Mouse (Mus musculus) intestine, postnatal 0 days (tissue): ENCODE data around the gene Col20a1. TPM values are rescaled to one million over a fixed set of nuclear protein-coding genes. Genes with fewer than 3 reads are reported as not detected.

ENCODE experiments used
- ATAC-seq: fragments of 200-750 bp; cut with Nextera tagmentation; 2 replicates; pipeline ENCODE4 v1.8.0; 2017; ENCODE audit warnings: mild to moderate bottlenecking, moderate TSS enrichment, moderate library complexity
- H3K27ac ChIP-seq: fragments of 300-500 bp; sonication (generic); 2 replicates; pipeline ENCODE4 v1.5.1; 2014; ENCODE audit warnings: mild to moderate bottlenecking, low read depth, low read length, moderate library complexity
- H3K27me3 ChIP-seq: fragments of 300-500 bp; sonication (generic); replicated peaks from 2 replicates; pipeline ENCODE4 v1.6.1; 2014; ENCODE audit warnings: low read length, mixed read lengths; ENCODE audit not compliant: control insufficient read depth, insufficient read depth
- H3K36me3 ChIP-seq: fragments of 300-500 bp; sonication (generic); 2 replicates; pipeline ENCODE4 v1.6.1; 2014; ENCODE audit warnings: mild to moderate bottlenecking, moderate library complexity; ENCODE audit not compliant: control insufficient read depth, insufficient read depth
- H3K4me1 ChIP-seq: fragments of 300-500 bp; sonication (generic); replicated peaks from 2 replicates; pipeline ENCODE4 v1.6.1; 2014; ENCODE audit warnings: antibody characterized with exemption, low read length, mixed read lengths; ENCODE audit not compliant: control insufficient read depth, insufficient read depth
- H3K4me2 ChIP-seq: fragments of 300-500 bp; sonication (generic); replicated peaks from 2 replicates; pipeline ENCODE4 v1.6.1; 2014; ENCODE audit warnings: low read depth, mild to moderate bottlenecking, moderate library complexity
- H3K4me3 ChIP-seq: fragments of 300-500 bp; sonication (generic); 2 replicates; pipeline ENCODE4 v1.5.1; 2014; ENCODE audit warnings: low read depth, low read length
- H3K9ac ChIP-seq: fragments of 300-500 bp; sonication (generic); 2 replicates; pipeline ENCODE4 v1.6.1; 2014; ENCODE audit warnings: mild to moderate bottlenecking, low read depth, low read length
- H3K9me3 ChIP-seq: fragments of 300-500 bp; sonication (generic); 2 replicates; pipeline ENCODE4 v1.6.1; 2016; ENCODE audit warnings: mixed run types; ENCODE audit not compliant: control insufficient read depth
- CTCF ChIP-seq: sonication (generic); IDR thresholded peaks from 2 replicates; pipeline ENCODE4 v1.5.1; 2016; ENCODE audit warnings: low read depth, mild to moderate bottlenecking, control low read depth, antibody characterized with exemption, moderate library complexity
- WGBS: fragments of 180-500 bp; shearing (Covaris S2); extraction: QIAGEN DNeasy Blood & Tissue Kit; methylation state at CpG from one replicate; pipeline ENCODE4 v1.1.7; 2014; 5-methylcytosine and 5-hydroxymethylcytosine counted together
- polyA plus RNA-seq: library from polyadenylated mRNA; unstranded; fragments of >200 nt; fragmentation: Nextera tagmentation; extraction: Ambion mirVana; gene quantifications from 2 replicates; pipeline ENCODE4 v1.2.1, GENCODE M21; 2015

Col20a1 gene
- polyA plus RNA-seq, 1 experiment from 2014 or later = 0.80 TPM

DNA sequence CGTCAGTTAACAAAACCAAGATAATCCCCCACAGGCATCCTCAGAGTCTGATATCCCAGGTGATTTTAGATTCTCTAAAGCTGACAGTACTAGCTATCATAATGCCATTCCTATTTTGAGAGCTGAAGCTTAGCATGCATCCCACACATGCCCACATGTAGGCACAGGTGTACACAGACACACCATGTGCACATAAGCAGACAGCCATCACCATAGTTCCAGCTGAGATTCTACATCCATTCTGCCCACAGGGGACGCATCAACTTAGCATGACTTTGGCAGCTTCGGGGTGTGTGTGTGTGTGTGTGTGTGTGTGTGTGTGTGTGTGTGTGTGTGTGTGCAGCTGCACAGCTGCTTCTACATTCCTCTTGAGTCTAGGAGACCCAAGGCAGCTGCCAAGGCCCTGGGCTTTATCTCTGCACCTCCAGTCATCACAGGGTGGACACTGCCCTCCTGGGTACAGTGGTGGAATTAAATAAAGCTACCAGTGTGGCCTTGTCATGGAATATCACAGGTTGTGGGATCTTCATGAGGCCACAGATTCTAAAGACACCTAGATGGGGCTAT is 2.1 kb downstream of the Col20a1 start:
- Histone ChIP-seq H3K36me3 (no peaks in the 10 kb centered on the region), H3K4me3 (no peak overlapping the region), H3K4me2 (no peak overlapping the region), H3K9me3 (no peaks in the 10 kb centered on the region), H3K4me1 (no peaks in the 10 kb centered on the region), H3K27me3 (no peaks in the 10 kb centered on the region), H3K9ac (no peak overlapping the region), H3K27ac (no peak overlapping the region)
- 71% methylated on average over 3 of the region's 3 CpGs for WGBS
- no peak for ATAC-seq
- no peak; the same call in 1 of the 2 replicates for TF ChIP-seq CTCF

- Histone ChIP-seq H3K4me2 (no peak overlapping the region), H3K36me3 (no peaks in the 10 kb centered on the region), H3K4me1 (no peaks in the 10 kb centered on the region), H3K9ac (no peak overlapping the region), H3K4me3 (no peak overlapping the region), H3K27ac (no peak overlapping the region), H3K27me3 (no peaks in the 10 kb centered on the region), H3K9me3 (no peaks in the 10 kb centered on the region)
- ATAC-seq = no peak
- 63% methylated on average over 1 of the region's 1 CpGs for WGBS
- no peak for TF ChIP-seq CTCF
Observed at GRCm38 (mm10) chr2:180988948-180989347, 2.6 kb downstream of the Col20a1 start.

DNA sequence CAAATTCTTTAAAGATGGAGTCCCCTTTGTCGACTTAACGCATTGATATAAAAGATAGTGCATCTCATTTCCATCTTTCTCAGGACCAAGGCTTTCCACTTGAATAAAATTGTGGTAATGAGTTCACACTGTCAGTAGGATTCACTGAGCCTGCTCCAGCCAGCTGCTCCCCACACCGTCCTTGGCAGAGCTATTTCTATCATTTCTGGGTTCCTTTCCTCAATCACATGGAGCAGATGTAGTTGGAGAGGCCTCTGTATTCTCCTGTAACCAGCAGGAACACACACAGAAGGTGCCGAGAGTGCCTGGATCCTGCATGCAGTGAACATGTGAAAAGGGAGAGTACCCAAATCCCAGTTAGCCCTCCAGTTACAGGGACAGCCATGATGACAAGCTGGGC is 4.0 kb downstream of the Col20a1 start:
- Histone ChIP-seq H3K4me1 (no peaks in the 10 kb centered on the region), H3K27me3 (no peaks in the 10 kb centered on the region), H3K9me3 (no peaks in the 10 kb centered on the region), H3K36me3 (no peaks in the 10 kb centered on the region), H3K4me3 (no peak overlapping the region), H3K27ac (no peak overlapping the region), H3K4me2 (no peak overlapping the region), H3K9ac (no peak overlapping the region)
- ATAC-seq = no peak
- 73% methylated on average over 4 of the region's 4 CpGs for WGBS
- no peak for TF ChIP-seq CTCF

DNA sequence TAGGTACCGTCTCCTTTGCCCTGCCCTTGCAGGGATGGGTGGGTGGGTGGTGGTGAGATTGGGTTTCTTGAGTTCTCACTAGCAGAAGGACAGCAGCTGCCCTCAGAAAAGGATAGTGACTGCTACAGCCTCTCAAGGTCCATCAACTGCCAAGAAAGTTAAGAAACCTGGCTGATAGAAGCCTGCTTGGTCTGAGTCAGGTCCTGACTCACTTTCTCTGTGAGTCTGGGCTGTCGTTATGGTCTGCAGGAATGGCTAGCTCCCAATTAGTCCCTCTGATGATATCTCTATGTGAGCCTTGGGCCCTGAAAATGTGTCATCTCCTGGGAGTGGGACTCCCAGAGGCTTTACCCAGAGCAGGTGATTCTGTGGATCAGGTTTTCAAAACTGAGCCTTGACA is 8.0 kb downstream of the Col20a1 start:
- no peaks in the 10 kb centered on the region for H3K4me1 ChIP-seq
- no peak overlapping the region for H3K4me3 ChIP-seq
- H3K27me3 ChIP-seq = no peaks in the 10 kb centered on the region
- no peak for TF ChIP-seq CTCF
- ATAC-seq = no peak
- 70% methylated on average over 2 of the region's 2 CpGs for WGBS
- no peak overlapping the region for H3K9ac ChIP-seq
- no peaks in the 10 kb centered on the region for H3K9me3 ChIP-seq
- no peak overlapping the region for H3K27ac ChIP-seq
- no peak overlapping the region for H3K4me2 ChIP-seq
- no peaks in the 10 kb centered on the region for H3K36me3 ChIP-seq

GRCm38 (mm10) chr2:180995457-180995856 is 9.1 kb downstream of the Col20a1 start:
- Histone ChIP-seq H3K4me3 (no peak overlapping the region), H3K9me3 (no peaks in the 10 kb centered on the region), H3K4me2 (no peak overlapping the region), H3K27me3 (no peaks in the 10 kb centered on the region), H3K4me1 (no peaks in the 10 kb centered on the region), H3K9ac (no peak overlapping the region), H3K36me3 (no peaks in the 10 kb centered on the region), H3K27ac (no peak overlapping the region)
- no peak for TF ChIP-seq CTCF
- 89% methylated on average over 4 of the region's 4 CpGs for WGBS
- ATAC-seq = no peak

GRCm38 (mm10) chr2:180996436-180996835 is 10.1 kb downstream of the Col20a1 start:
- no peaks in the 10 kb centered on the region for H3K36me3 ChIP-seq
- no peak overlapping the region for H3K4me3 ChIP-seq
- WGBS = 12% methylated on average over 5 of the region's 5 CpGs
- no peak for ATAC-seq
- H3K4me2 ChIP-seq = no peak overlapping the region
- no peaks in the 10 kb centered on the region for H3K4me1 ChIP-seq
- H3K27ac ChIP-seq = no peak overlapping the region
- peak; percentile 91 for TF ChIP-seq CTCF
- no peaks in the 10 kb centered on the region for H3K27me3 ChIP-seq
- no peaks in the 10 kb centered on the region for H3K9me3 ChIP-seq
- no peak overlapping the region for H3K9ac ChIP-seq

DNA sequence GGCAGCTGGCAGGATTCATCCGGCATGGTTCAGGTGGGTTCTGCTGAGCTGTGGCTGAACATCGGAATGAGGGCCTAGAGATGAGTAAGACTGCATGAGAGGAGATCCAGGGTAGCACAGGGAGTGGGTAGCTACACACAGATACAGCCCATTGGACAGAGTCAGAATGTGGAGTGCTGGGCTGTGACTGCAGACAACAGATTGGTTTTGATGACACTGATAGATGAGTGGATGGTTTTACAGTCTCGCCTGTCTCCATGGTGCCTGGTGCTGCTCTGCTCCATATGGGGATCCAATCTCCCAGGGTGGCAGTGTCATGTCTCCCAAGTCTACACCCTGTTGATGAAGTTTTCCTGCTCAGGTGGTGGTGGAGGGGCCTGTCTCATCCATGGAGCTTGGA is 10.6 kb downstream of the Col20a1 start:
- Histone ChIP-seq H3K4me2 (no peak overlapping the region), H3K4me3 (no peak overlapping the region), H3K9me3 (no peaks in the 10 kb centered on the region), H3K36me3 (no peaks in the 10 kb centered on the region), H3K27ac (no peak overlapping the region), H3K27me3 (no peaks in the 10 kb centered on the region), H3K4me1 (no peaks in the 10 kb centered on the region), H3K9ac (no peak overlapping the region)
- no peak for TF ChIP-seq CTCF
- ATAC-seq = no peak
- 78% methylated on average over 3 of the region's 3 CpGs for WGBS
